Mouse (Mus musculus): ENCODE measurements around the gene Rbfox3.

- no peak for TF ChIP-seq POLR2A (IDR thresholded peaks at IDR 0.05; ENCODE audit: borderline replicate concordance, low read depth, low read length)
- TF ChIP-seq CTCF (IDR thresholded peaks at IDR 0.05; ENCODE audit: low read depth, low read length), result no peak
Observed at GRCm38 (mm10) chr11:118583573-118583972, 327.8 kb downstream of the Rbfox3 start.

Data from bone marrow macrophage, adult 2 months (primary cell).